Mouse (Mus musculus) lung, postnatal 4 days (tissue): ENCODE results near the gene Sptlc3.
A peak's percentile ranks its signal among the peaks of the same experiment; 100 is the strongest.

Experiments
- DNase-seq, 2 experiments: peaks; one replicate each; pipeline ENCODE4 v3.0.0; 2021

Gene Sptlc3

GRCm38 (mm10) chr2:139641757-139642385 lies 148.2 kb downstream of the Sptlc3 start:
- no peak for DNase-seq

GRCm38 (mm10) chr2:139649518-139649917 lies 155.8 kb downstream of the Sptlc3 start:
- no peak for DNase-seq

GRCm38 (mm10) chr2:139656750-139657149 lies 163.0 kb downstream of the Sptlc3 start:
- DNase-seq: no peak

- no peak for DNase-seq
These were observed 178.1 kb downstream of the Sptlc3 start for GRCm38 (mm10) chr2:139671838-139672237.

- no peak for DNase-seq
These were observed 178.7 kb downstream of the Sptlc3 start for GRCm38 (mm10) chr2:139672371-139672770.

GRCm38 (mm10) chr2:139677065-139677762 lies 183.5 kb downstream of the Sptlc3 start:
- peak; percentile 79 to 88 for DNase-seq

DNA sequence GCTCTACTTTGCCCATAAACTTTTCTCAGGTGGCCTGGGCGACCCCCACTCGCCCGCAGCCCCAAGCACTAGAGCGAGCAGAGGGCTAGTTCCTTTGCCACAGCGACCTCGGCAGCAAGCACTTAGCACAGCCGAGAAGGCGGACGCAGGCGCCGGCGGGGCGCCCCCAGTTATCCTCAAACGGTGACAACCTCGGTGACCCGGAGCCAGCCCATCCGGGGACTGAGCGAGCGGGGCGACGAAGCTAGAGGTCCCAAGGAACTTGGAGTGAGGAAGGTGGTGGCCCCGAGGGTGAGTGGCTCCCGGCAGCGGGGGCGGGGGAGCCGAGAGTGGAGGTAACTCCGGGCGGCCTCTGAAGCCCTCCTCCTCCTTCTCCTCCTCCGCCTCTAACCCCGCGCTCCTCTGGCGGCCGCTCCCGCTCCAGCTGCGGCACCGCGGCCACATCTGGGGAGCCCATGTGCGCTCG lies 184.1 kb downstream of the Sptlc3 start, which contains the start of gene Ism1:
Gene Ism1, plus strand, starts transcription at position 370 of the 466 bp plus-strand sequence.
- peak; percentile 45 to 64 for DNase-seq

- peak; percentile 63 to 76 for DNase-seq
These were observed 184.8 kb downstream of the Sptlc3 start for GRCm38 (mm10) chr2:139678275-139679140.

- DNase-seq: peak in 1 of 2 experiments; percentile 43
These were observed 188.8 kb downstream of the Sptlc3 start for GRCm38 (mm10) chr2:139682540-139682939.
